Mouse (Mus musculus): ENCODE data around the gene Acrbp.

Gene Acrbp

GRCm38 (mm10) chr6:125104223-125104622 is 54.7 kb downstream of the Acrbp start:
- no peak for DNase-seq

GRCm38 (mm10) chr6:125107705-125108104 is 58.2 kb downstream of the Acrbp start:
- no peak for DNase-seq

GRCm38 (mm10) chr6:125109371-125109770 is 59.9 kb downstream of the Acrbp start:
- DNase-seq, result no peak

DNA sequence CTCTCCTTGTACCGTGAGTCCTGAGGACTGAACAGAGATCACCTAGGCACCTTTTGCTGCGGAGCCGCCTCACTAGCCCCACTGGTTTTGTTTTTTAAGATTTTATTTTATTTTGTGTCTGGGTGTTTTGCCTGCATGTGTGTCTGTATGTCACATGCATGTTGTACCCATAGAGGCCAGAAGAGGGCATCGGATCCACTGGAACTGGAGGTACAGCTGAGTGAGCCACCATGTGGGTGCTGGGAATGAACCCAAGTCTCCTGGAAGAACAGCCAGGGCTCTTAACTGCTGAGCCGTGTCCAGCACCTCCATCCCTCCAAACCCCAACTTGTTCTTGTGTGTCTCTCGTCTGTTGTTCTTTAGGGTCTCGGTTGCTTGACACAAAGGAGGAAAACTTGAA is 61.4 kb downstream of the Acrbp start:
- DNase-seq, result no peak

- DNase-seq, result no peak
Observed at GRCm38 (mm10) chr6:125112553-125112952, 63.1 kb downstream of the Acrbp start.
